Mouse (Mus musculus) midbrain, embryonic 10.5 days (tissue): ENCODE data around the gene Pdzrn3. TPM values are rescaled to one million over a fixed set of nuclear protein-coding genes. Genes with fewer than 3 reads are reported as not detected.

Experiments used
- DNase-seq: peaks from one replicate; pipeline ENCODE4 v3.0.0-alpha.2; 2017; ENCODE audit warnings: low spot score
- H3K27ac ChIP-seq: fragments of 300-500 bp; sonication (generic); replicated peaks from 2 replicates; pipeline ENCODE4 v1.5.1; 2016; ENCODE audit warnings: mild to moderate bottlenecking
- H3K27me3 ChIP-seq: fragments of 300-500 bp; sonication (generic); 2 replicates; pipeline ENCODE4 v1.6.1; 2016; ENCODE audit warnings: low read depth, mild to moderate bottlenecking; ENCODE audit not compliant: poor library complexity, severe bottlenecking
- H3K36me3 ChIP-seq: fragments of 300-500 bp; sonication (generic); 2 replicates; pipeline ENCODE4 v1.6.1; 2016; ENCODE audit warnings: mild to moderate bottlenecking, moderate library complexity
- H3K4me1 ChIP-seq: fragments of 300-500 bp; sonication (generic); 2 replicates; pipeline ENCODE4 v1.6.1; 2016
- H3K4me3 ChIP-seq: fragments of 300-500 bp; sonication (generic); 2 replicates; pipeline ENCODE4 v1.5.1; 2016; ENCODE audit warnings: mild to moderate bottlenecking, moderate library complexity
- H3K9me3 ChIP-seq: fragments of 300-500 bp; sonication (generic); replicated peaks from 2 replicates; pipeline ENCODE4 v1.6.1; 2016; ENCODE audit warnings: mild to moderate bottlenecking
- WGBS: fragments of 180-500 bp; shearing (Covaris S2); methylation state at CpG from one replicate; pipeline ENCODE4 v1.1.7; 2016; 5-methylcytosine and 5-hydroxymethylcytosine counted together
- polyA plus RNA-seq: library from polyadenylated mRNA; unstranded; fragments of >200 nt; fragmentation: Nextera tagmentation; extraction: Ambion mirVana; gene quantifications from 2 replicates; pipeline ENCODE4 v1.2.1, GENCODE M21; 2016

Gene Pdzrn3
- polyA plus RNA-seq, 1 experiment from 2014 or later = 5.4 TPM

GRCm38 (mm10) chr6:101257418-101257817 lies 120.3 kb downstream of the Pdzrn3 start:
- 88% methylated on average over 6 of the region's 6 CpGs for WGBS

GRCm38 (mm10) chr6:101254652-101255051 lies 123.0 kb downstream of the Pdzrn3 start:
- no peaks in the 10 kb centered on the region for H3K36me3 ChIP-seq
- no peaks in the 10 kb centered on the region; the same call in 1 of the 2 replicates for H3K27me3 ChIP-seq
- H3K9me3 ChIP-seq = no peaks in the 10 kb centered on the region
- WGBS = 48% methylated on average over 4 of the region's 4 CpGs
- H3K4me3 ChIP-seq = no peak overlapping the region
- no peak overlapping the region for H3K27ac ChIP-seq
- no peak for DNase-seq
- peaks cover 61% of the 10 kb centered on the region for H3K4me1 ChIP-seq

More at GRCm38 (mm10) chr6:101257418-101257817, 120.3 kb downstream of the Pdzrn3 start:
- Histone ChIP-seq H3K27me3 (no peaks in the 10 kb centered on the region; the same call in 1 of the 2 replicates), H3K36me3 (no peaks in the 10 kb centered on the region), H3K9me3 (no peaks in the 10 kb centered on the region), H3K27ac (no peak overlapping the region), H3K4me1 (peaks cover 40% of the 10 kb centered on the region), H3K4me3 (no peak overlapping the region)
- DNase-seq = no peak

GRCm38 (mm10) chr6:101251916-101252603 lies 125.6 kb downstream of the Pdzrn3 start:
- H3K9me3 ChIP-seq = no peaks in the 10 kb centered on the region
- H3K27ac ChIP-seq = peak overlapping the region; percentile 68
- peaks cover 4% of the 10 kb centered on the region; the same call in 1 of the 2 replicates for H3K27me3 ChIP-seq
- peaks cover 62% of the 10 kb centered on the region for H3K4me1 ChIP-seq
- no peaks in the 10 kb centered on the region for H3K36me3 ChIP-seq
- no peak for DNase-seq
- WGBS = 32% methylated on average over 12 of the region's 12 CpGs
- no peak overlapping the region for H3K4me3 ChIP-seq

- Histone ChIP-seq H3K4me3 (no peak overlapping the region), H3K27me3 (peaks cover 4% of the 10 kb centered on the region; the same call in 1 of the 2 replicates), H3K27ac (peak overlapping the region; percentile 68), H3K36me3 (no peaks in the 10 kb centered on the region), H3K4me1 (peaks cover 62% of the 10 kb centered on the region), H3K9me3 (no peaks in the 10 kb centered on the region)
- DNase-seq = no peak
- WGBS = 56% methylated on average over 5 of the region's 5 CpGs
These were observed 126.5 kb downstream of the Pdzrn3 start for GRCm38 (mm10) chr6:101251160-101251559.

- Histone ChIP-seq H3K27ac (no peak overlapping the region), H3K4me1 (peaks cover 15% of the 10 kb centered on the region), H3K9me3 (no peaks in the 10 kb centered on the region), H3K36me3 (no peaks in the 10 kb centered on the region), H3K27me3 (peaks cover 4% of the 10 kb centered on the region; the same call in 1 of the 2 replicates), H3K4me3 (no peak overlapping the region)
- WGBS = 67% methylated on average over 4 of the region's 4 CpGs
- DNase-seq = no peak
These were observed 131.6 kb downstream of the Pdzrn3 start for GRCm38 (mm10) chr6:101246137-101246536.

- Histone ChIP-seq H3K9me3 (no peaks in the 10 kb centered on the region), H3K27me3 (peaks cover 4% of the 10 kb centered on the region; the same call in 1 of the 2 replicates), H3K4me3 (no peak overlapping the region), H3K4me1 (no peaks in the 10 kb centered on the region), H3K27ac (no peak overlapping the region), H3K36me3 (no peaks in the 10 kb centered on the region)
- WGBS = 94% methylated on average over 3 of the region's 3 CpGs
- DNase-seq = no peak
These were observed 133.3 kb downstream of the Pdzrn3 start for GRCm38 (mm10) chr6:101244355-101244754.

- Histone ChIP-seq H3K36me3 (no peaks in the 10 kb centered on the region), H3K4me3 (no peak overlapping the region), H3K9me3 (no peaks in the 10 kb centered on the region), H3K27me3 (peaks cover 9% of the 10 kb centered on the region), H3K27ac (no peak overlapping the region), H3K4me1 (no peaks in the 10 kb centered on the region)
- WGBS = 91% methylated on average over 7 of the region's 7 CpGs
- DNase-seq = no peak
These were observed 134.4 kb downstream of the Pdzrn3 start for GRCm38 (mm10) chr6:101243189-101243815.

- peak; percentile 23 for DNase-seq
- Histone ChIP-seq H3K36me3 (no peaks in the 10 kb centered on the region), H3K4me3 (no peak overlapping the region), H3K4me1 (peaks cover 40% of the 10 kb centered on the region), H3K27me3 (peaks cover 16% of the 10 kb centered on the region), H3K9me3 (no peaks in the 10 kb centered on the region), H3K27ac (peak overlapping the region; percentile 46; the same call in 1 of the 2 replicates)
- 15% methylated on average over 5 of the region's 5 CpGs for WGBS
These were observed 141.0 kb downstream of the Pdzrn3 start for GRCm38 (mm10) chr6:101236641-101237246.

GRCm38 (mm10) chr6:101236230-101236629 lies 141.5 kb downstream of the Pdzrn3 start:
- DNase-seq = no peak
- Histone ChIP-seq H3K4me1 (peaks cover 40% of the 10 kb centered on the region), H3K27me3 (peaks cover 16% of the 10 kb centered on the region), H3K36me3 (no peaks in the 10 kb centered on the region), H3K9me3 (no peaks in the 10 kb centered on the region), H3K4me3 (no peak overlapping the region), H3K27ac (no peak overlapping the region)
- WGBS = 46% methylated on average over 7 of the region's 7 CpGs

- no peak overlapping the region for H3K4me3 ChIP-seq
- no peaks in the 10 kb centered on the region for H3K36me3 ChIP-seq
- WGBS = 36% methylated on average over 10 of the region's 10 CpGs
- DNase-seq = no peak
- H3K9me3 ChIP-seq = no peaks in the 10 kb centered on the region
- peak overlapping the region; percentile 57; the same call in 1 of the 2 replicates for H3K27ac ChIP-seq
- peaks cover 16% of the 10 kb centered on the region for H3K27me3 ChIP-seq
- H3K4me1 ChIP-seq = peaks cover 49% of the 10 kb centered on the region
These were observed 143.3 kb downstream of the Pdzrn3 start for GRCm38 (mm10) chr6:101234349-101234748.

GRCm38 (mm10) chr6:101233680-101234079 lies 144.0 kb downstream of the Pdzrn3 start:
- peaks cover 55% of the 10 kb centered on the region for H3K4me1 ChIP-seq
- no peak overlapping the region for H3K4me3 ChIP-seq
- no peak for DNase-seq
- H3K9me3 ChIP-seq = no peaks in the 10 kb centered on the region
- peaks cover 11% of the 10 kb centered on the region for H3K27me3 ChIP-seq
- no peaks in the 10 kb centered on the region for H3K36me3 ChIP-seq
- 83% methylated on average over 6 of the region's 6 CpGs for WGBS
- H3K27ac ChIP-seq = no peak overlapping the region

- no peak for DNase-seq
- WGBS = 53% methylated on average over 8 of the region's 8 CpGs
- Histone ChIP-seq H3K36me3 (no peaks in the 10 kb centered on the region), H3K4me3 (no peak overlapping the region), H3K27ac (no peak overlapping the region), H3K27me3 (no peaks in the 10 kb centered on the region), H3K9me3 (no peaks in the 10 kb centered on the region), H3K4me1 (peaks cover 23% of the 10 kb centered on the region)
These were observed 150.3 kb downstream of the Pdzrn3 start for GRCm38 (mm10) chr6:101227294-101227855.
